Mouse (Mus musculus) ovary, postnatal 14 days (tissue): Measurements from ENCODE around the gene Cir1.

ENCODE experiments used
- DNase-seq: peaks from one replicate; pipeline ENCODE4 v3.0.0; 2022; ENCODE audit warnings: low spot score

Cir1 gene

GRCm38 (mm10) chr2:73301979-73302378, 10.5 kb downstream of the Cir1 start:
- no peak for DNase-seq

GRCm38 (mm10) chr2:73298841-73299240, 13.7 kb downstream of the Cir1 start:
- no peak for DNase-seq

- DNase-seq = no peak
Measured at GRCm38 (mm10) chr2:73298154-73298553, 14.3 kb downstream of the Cir1 start.

GRCm38 (mm10) chr2:73295023-73295422, 17.5 kb downstream of the Cir1 start:
- DNase-seq = no peak

- no peak for DNase-seq
Measured at GRCm38 (mm10) chr2:73291130-73291529, 21.4 kb downstream of the Cir1 start.

GRCm38 (mm10) chr2:73285630-73286029, 26.9 kb downstream of the Cir1 start:
- DNase-seq = no peak

GRCm38 (mm10) chr2:73281707-73282106, 30.8 kb downstream of the Cir1 start:
- DNase-seq = no peak

GRCm38 (mm10) chr2:73281048-73281661, 31.3 kb downstream of the Cir1 start:
- DNase-seq = no peak

GRCm38 (mm10) chr2:73280356-73281047, 32.0 kb downstream of the Cir1 start:
- DNase-seq = no peak

- DNase-seq = no peak
Measured at GRCm38 (mm10) chr2:73279271-73280038, 33.0 kb downstream of the Cir1 start.

GRCm38 (mm10) chr2:73278869-73279268, 33.6 kb downstream of the Cir1 start:
- DNase-seq = no peak

GRCm38 (mm10) chr2:73278131-73278854, 34.2 kb downstream of the Cir1 start:
- DNase-seq = peak; percentile 84

GRCm38 (mm10) chr2:73277709-73278075, 34.8 kb downstream of the Cir1 start:
- no peak for DNase-seq

GRCm38 (mm10) chr2:73277021-73277708, 35.3 kb downstream of the Cir1 start:
- no peak for DNase-seq

- DNase-seq = no peak
Measured at GRCm38 (mm10) chr2:73276141-73276571, 36.3 kb downstream of the Cir1 start.

- DNase-seq = no peak
Measured at GRCm38 (mm10) chr2:73275261-73276040, 37.0 kb downstream of the Cir1 start.

- no peak for DNase-seq
Measured at GRCm38 (mm10) chr2:73274119-73274920, 38.2 kb downstream of the Cir1 start.

- DNase-seq = no peak
Measured at GRCm38 (mm10) chr2:73273249-73274118, 39.0 kb downstream of the Cir1 start.
